Mouse (Mus musculus) B cell, adult 67 days (primary cell): ENCODE results near the gene Gtf2h4. TPM values are rescaled to one million over a fixed set of nuclear protein-coding genes. Genes with fewer than 3 reads are reported as not detected.

Source experiments
- total RNA-seq, 2 experiments: library from RNA; stranded (reverse); gene quantifications; 4 replicates each; pipeline ENCODE4 v1.2.4; 2023

Gtf2h4 gene
- 10 to 100 TPM; 16.1 to 23.9 TPM for total RNA-seq

DNA sequence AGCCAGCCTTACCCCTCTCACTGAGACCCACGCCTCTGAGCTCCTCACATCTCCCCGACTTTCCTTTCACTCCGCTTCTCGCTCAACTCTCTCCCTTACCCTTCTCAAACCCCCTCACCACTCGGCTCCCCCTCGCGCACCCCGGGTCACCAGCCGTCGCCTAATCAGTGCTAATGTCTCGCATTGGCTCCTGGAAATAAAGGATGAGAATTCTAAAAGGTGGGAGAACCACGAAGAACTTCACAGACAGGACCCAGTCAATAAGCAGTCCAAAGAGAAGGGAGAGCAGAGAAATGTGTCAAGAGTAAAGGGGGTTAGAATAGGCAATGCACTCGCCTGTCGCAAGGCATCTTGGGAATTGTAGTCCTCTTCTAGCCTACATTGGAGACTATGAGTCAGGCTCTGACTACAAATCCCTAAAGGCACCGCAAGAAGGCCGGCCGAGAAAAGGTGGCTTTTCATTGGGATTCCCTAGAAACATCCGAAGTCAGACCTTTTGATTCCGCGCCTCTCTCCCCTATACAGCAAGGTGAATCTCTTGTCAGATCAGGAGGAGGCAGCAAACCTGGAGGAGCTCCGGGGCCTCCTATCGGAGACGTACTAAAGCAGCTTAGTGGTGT lies at the start of gene Gtf2h4:
Gene Gtf2h4, minus strand, starts transcription at position 324 of the 620 bp plus-strand sequence.

DNA sequence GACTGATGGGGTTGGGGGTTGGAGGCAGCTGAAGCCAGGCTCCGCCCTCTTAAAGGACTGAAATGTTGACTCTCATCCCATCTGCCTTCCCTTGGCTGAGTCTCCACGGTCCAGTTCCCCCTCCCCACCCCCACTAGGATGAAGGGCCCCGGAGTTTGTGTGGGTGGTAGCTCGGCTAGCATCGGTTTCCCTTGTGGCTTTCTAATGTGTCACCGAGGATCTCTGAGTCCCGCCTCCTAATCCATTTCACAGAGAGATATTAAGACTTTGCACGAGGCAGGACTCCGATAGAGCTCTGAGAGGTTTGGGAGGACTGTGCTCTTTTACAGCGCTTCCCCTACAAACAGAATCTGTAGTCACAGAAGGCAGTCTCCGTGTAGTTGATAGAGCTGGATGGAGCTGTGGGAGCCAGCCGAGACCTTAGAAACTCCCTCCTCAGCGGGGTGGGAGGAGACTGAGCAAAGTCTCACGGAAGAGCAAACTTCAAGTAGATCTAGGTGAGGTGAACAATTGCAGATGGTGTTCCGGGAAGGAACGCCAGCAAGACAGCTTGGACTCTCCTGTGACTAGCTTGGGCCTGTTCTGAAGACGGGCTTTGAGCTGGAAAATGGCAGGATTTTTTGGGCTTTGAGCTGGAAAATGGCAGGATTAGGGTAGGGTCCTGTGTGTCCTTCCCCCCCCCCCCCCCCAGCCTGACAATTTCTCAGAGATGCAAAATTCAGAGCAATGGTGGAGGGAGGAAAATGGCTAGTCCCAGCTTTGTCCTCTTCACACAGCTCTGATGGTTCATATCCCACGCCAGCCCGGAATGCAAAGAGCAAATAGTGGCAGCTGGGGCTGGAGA lies 31.3 kb upstream of the Gtf2h4 start, which contains the start of gene Ddr1:
Gene Ddr1, minus strand, starts transcription at position 1 of the 844 bp plus-strand sequence.

DNA sequence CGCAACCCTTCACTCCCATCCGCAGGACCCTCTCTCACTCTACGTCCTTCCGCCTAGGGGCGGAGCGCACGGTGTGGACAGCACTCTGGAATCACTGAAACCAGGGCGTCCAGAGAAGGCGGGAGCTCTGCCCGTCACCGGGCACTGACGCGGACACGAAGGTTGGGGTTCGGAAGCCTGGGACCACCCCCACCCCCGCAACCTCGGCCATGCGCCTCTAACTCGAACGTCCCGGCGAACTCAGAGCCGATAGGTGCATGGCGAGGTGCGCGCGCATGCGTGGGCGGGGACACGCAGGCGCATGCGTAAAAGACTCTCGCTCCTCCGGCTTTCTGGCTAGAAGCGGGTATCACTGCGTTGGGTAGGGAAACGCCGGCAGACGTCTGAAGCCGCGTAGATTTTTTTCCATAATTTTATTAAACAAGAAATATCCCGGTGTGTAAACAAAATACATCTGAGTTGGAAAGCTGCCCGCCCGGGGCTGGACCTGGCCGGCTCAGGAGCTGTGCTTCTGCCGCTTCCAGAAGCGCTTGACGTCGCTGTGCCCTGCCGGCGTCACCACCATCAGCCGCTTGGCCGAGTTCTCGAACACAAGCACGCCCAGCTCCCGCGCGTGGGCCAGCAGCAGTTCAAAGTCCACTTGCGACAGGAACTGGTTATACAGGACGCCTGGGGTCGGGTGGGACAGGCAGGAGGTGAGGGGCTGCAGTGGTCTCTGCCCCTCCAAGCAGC lies 6.0 kb downstream of the Gtf2h4 start, which contains the start of gene Vars2:
Gene Vars2, minus strand, starts transcription at position 259 of the 732 bp plus-strand sequence.

DNA sequence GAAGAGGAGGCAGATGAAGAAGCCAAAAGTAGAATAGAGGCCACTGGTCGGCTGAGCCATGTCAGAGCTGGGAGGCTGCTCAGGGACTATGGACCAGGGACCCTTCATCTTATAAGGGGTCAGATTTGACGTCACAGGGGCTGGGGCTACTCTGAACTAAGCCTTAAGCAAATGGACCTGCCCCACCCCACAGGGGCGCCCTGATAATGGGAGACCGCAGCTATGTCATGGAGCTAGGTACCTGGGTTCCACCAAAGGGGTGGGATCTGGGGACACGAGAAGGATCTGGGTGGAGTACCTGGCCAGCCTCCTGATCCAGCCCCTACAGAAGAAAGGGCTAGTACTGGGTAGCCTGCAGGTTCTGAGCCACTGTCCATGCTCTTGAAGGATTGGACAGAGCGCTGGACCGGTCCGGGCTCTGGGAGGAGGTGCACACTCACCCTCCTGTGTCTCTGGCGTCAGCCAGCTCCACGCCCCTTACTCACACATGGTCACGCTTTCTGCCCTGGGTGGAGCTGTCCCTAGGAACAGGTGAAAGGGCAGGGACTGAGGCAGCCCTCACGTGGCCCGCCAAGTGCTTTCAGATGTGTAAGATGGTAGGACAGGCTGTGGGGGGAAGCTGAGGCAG lies 29.8 kb downstream of the Gtf2h4 start, which contains the start of gene Mucl3:
Gene Mucl3, minus strand, starts transcription at position 87 of the 628 bp plus-strand sequence.

DNA sequence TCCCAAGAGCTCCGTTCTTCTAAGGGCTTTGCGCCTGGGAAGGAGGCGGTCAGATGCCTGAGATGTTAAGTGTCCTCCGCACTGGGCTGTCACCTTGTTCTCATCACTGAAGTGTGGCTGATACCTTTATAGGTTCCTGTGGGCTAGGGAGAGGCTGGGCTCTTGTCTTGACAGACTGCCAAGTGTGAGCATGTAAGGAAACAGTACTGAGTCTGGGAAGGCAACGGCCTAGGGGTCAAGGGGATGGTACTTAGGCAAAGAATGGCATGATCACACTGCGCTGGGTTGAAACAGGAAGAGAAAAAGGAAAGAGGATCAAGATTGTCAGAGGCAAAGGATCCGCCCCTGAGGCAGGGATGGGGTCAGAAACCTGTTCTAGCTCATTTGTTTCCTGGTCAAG lies 47.0 kb downstream of the Gtf2h4 start, which contains the start of gene Gm9573:
Gene Gm9573, minus strand, starts transcription at position 101 of the 400 bp plus-strand sequence.

Other genes with a start within 250 kb of the Gtf2h4 start
- 100 to 1,000 TPM; 249 to 254 TPM for gene H2-Q6, start 248.9 kb downstream of the Gtf2h4 start, total RNA-seq
- gene H2-Q7, start 234.6 kb downstream of the Gtf2h4 start, total RNA-seq, result 100 to 1,000 TPM; 133 to 144 TPM
- 10 to 100 TPM; 53.7 to 58.6 TPM for gene H2-Q10, start 203.7 kb downstream of the Gtf2h4 start, total RNA-seq
- gene Pou5f1, start 167.7 kb downstream of the Gtf2h4 start, total RNA-seq, result 1 to 10 TPM in 1 of 2 experiments, under 1 TPM in 1; 0.42 to 1.7 TPM
- gene Tcf19, start 156.9 kb downstream of the Gtf2h4 start, total RNA-seq, result 1 to 10 TPM; 3.7 to 4.6 TPM
- gene Cchcr1, start 156.6 kb downstream of the Gtf2h4 start, total RNA-seq, result 10 to 100 TPM; 12.4 TPM
- gene Psors1c2, start 140.5 kb downstream of the Gtf2h4 start, total RNA-seq, result under 1 TPM in 1 of 2 experiments, not detected in 1; 0.90 TPM
- gene Cdsn, start 121.6 kb downstream of the Gtf2h4 start, total RNA-seq, result not detected
- not detected for gene 2300002M23Rik, start 106.3 kb downstream of the Gtf2h4 start, total RNA-seq
- gene Sfta2, start 72.2 kb downstream of the Gtf2h4 start, total RNA-seq, result not detected
- gene Gm9573, start 47.1 kb downstream of the Gtf2h4 start, total RNA-seq, result not detected
- gene Mucl3, start 30.0 kb downstream of the Gtf2h4 start, total RNA-seq, result not detected
- 10 to 100 TPM; 46.4 to 58.1 TPM for gene Vars2, start 6.1 kb downstream of the Gtf2h4 start, total RNA-seq
- under 1 TPM in 1 of 2 experiments, not detected in 1; 0.44 TPM for gene Ddr1, start 30.9 kb upstream of the Gtf2h4 start, total RNA-seq
- not detected for gene Ier3, start 147.9 kb upstream of the Gtf2h4 start, total RNA-seq
- gene Flot1, start 149.5 kb upstream of the Gtf2h4 start, total RNA-seq, result 10 to 100 TPM; 19.9 to 23.4 TPM
- 100 to 1,000 TPM; 257 to 280 TPM for gene Tubb5, start 164.6 kb upstream of the Gtf2h4 start, total RNA-seq
- gene Mdc1, start 167.8 kb upstream of the Gtf2h4 start, total RNA-seq, result 10 to 100 TPM; 83.9 to 84.1 TPM
- 100 to 1,000 TPM in 1 of 2 experiments, 10 to 100 TPM in 1; 99.6 to 102 TPM for gene Nrm, start 187.6 kb upstream of the Gtf2h4 start, total RNA-seq
- gene Ppp1r18, start 191.9 kb upstream of the Gtf2h4 start, total RNA-seq, result 100 to 1,000 TPM; 217 to 237 TPM
- gene Dhx16, start 206.1 kb upstream of the Gtf2h4 start, total RNA-seq, result 100 to 1,000 TPM; 127 to 137 TPM
- 10 to 100 TPM; 28.5 to 31.3 TPM for gene 2310061I04Rik, start 223.7 kb upstream of the Gtf2h4 start, total RNA-seq
- 10 to 100 TPM; 20.6 to 26.6 TPM for gene Atat1, start 236.3 kb upstream of the Gtf2h4 start, total RNA-seq
- gene Mrps18b, start 242.7 kb upstream of the Gtf2h4 start, total RNA-seq, result 10 to 100 TPM; 62.1 to 71.1 TPM
- gene Ppp1r10, start 242.7 kb upstream of the Gtf2h4 start, total RNA-seq, result 100 to 1,000 TPM; 193 to 197 TPM